ENCODE assay signal across 8 mouse cellular contexts in the genomic region with DNA sequence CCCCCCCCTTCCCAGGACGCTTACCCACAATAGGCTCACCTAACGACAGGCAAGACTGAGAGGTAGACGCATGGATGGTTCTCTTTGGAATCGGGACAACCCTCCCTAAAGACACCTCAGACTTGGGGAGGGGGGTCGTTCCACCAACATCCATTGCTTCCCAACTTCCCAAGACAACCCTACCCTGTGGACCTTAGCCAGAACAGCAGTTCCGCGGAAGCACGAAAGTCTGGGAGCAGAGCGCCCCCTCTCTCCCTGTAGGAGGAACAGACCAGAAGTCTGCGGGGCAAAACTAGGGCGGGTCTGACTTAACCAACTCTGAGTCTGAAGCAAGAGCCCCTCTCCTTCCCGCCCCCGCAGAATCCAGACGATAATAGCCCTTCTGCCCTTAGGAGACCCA. TPM values are rescaled to one million over a fixed set of nuclear protein-coding genes. Genes with fewer than 3 reads are reported as not detected.
A peak's percentile ranks its signal among the peaks of the same experiment; 100 is the strongest.
DNase-seq lines count a peak whose midpoint lies in the region; ATAC-seq and TF ChIP-seq lines count a peak whose summit lies in the region.

No protein-coding gene starts in this region.

- DNase-seq in cerebellum, adult 18-20 months: peak; percentile 26 to 28
- DNase-seq in cerebellum, adult 9-11 months: no peak
- peak; percentile 31 for DNase-seq in urinary bladder, adult 2 months (ENCODE audit: low spot score)
- DNase-seq in urinary bladder, postnatal 4 days (ENCODE audit: low spot score in 2 of 2): no peak
- DNase-seq in heart, postnatal 0 days (ENCODE audit: low spot score): peak; percentile 47
- peak; percentile 41 to 43 for DNase-seq in left cerebral cortex, postnatal 36 days (ENCODE audit: low spot score in 2 of 2)

- H3K9me3 ChIP-seq in heart, postnatal 0 days (replicated peaks; ENCODE audit: control insufficient read depth, low read length): no peaks in the 10 kb centered on the region
- H3K9me3 ChIP-seq in neural tube, embryonic 15.5 days (replicated peaks): no peaks in the 10 kb centered on the region

- TF ChIP-seq EP300 in heart, postnatal 0 days (IDR thresholded peaks at IDR 0.05; ENCODE audit: low read depth): no peak

- H3K4me2 ChIP-seq in heart, postnatal 0 days (ENCODE audit: low read depth, low read length): no peak overlapping the region
- peak overlapping the region; percentile 26 for H3K4me2 ChIP-seq in neural tube, embryonic 15.5 days

- no peak for ATAC-seq in heart, postnatal 0 days (ENCODE audit: insufficient read depth, low read depth)
- ATAC-seq in neural tube, embryonic 15.5 days (ENCODE audit: low FRiP score): no peak
- ATAC-seq in megakaryocyte, adult 5-6 weeks (ENCODE audit: poor library complexity, severe bottlenecking): no peak

- H3K4me3 ChIP-seq in heart, postnatal 0 days (ENCODE audit: low read depth, low read length): no peak overlapping the region
- no peak overlapping the region for H3K4me3 ChIP-seq in neural tube, embryonic 15.5 days (replicated peaks)

- H3K27me3 ChIP-seq in heart, postnatal 0 days (ENCODE audit: control insufficient read depth, insufficient read depth, low read length): peaks cover 65% of the 10 kb centered on the region
- peaks cover 52% of the 10 kb centered on the region for H3K27me3 ChIP-seq in neural tube, embryonic 15.5 days (replicated peaks)

- 0 out of 2 replicates have a peak, but pooled peaks cover 7% of the 10 kb centered on the region for H3K4me1 ChIP-seq in heart, postnatal 0 days (ENCODE audit: control insufficient read depth, insufficient read depth)
- peaks cover 52% of the 10 kb centered on the region for H3K4me1 ChIP-seq in neural tube, embryonic 15.5 days

- 7% methylated on average over 14 of the region's 14 CpGs for WGBS in heart, postnatal 0 days
- WGBS in neural tube, embryonic 15.5 days: 5% methylated on average over 14 of the region's 14 CpGs

- H3K36me3 ChIP-seq in heart, postnatal 0 days (replicated peaks; ENCODE audit: control insufficient read depth, insufficient read depth, low read length): no peaks in the 10 kb centered on the region
- H3K36me3 ChIP-seq in neural tube, embryonic 15.5 days: no peaks in the 10 kb centered on the region

- no peak overlapping the region for H3K9ac ChIP-seq in heart, postnatal 0 days (replicated peaks; ENCODE audit: low read depth, low read length)
- H3K9ac ChIP-seq in neural tube, embryonic 15.5 days (replicated peaks): no peak overlapping the region

- H3K27ac ChIP-seq in heart, postnatal 0 days (ENCODE audit: low read depth): no peak overlapping the region
- no peak overlapping the region for H3K27ac ChIP-seq in neural tube, embryonic 15.5 days (replicated peaks)

- peak; percentile 71 for TF ChIP-seq CTCF in heart, postnatal 0 days (IDR thresholded peaks at IDR 0.05; ENCODE audit: low read depth)

- intact Hi-C loops in left cerebral cortex, postnatal 36 days (cut with DNase I): loop anchor here (1.0 to 10.0 kb wide), 3 partner anchors 166 to 659 kb away; no protein-coding TSS in a partner anchor

RNA-seq across cellular contexts. Expression of a gene that starts 1.5 kb away (rescaled TPM):
- 4.3 and 5.1 TPM in 2 replicates for polyA plus RNA-seq in urinary bladder, adult 2 months (2012; rRNA removed)
- 1.2 and 1.7 TPM in 2 replicates for total RNA-seq in heart, postnatal 0 days (2014; rRNA removed; ENCODE audit: low replicate concordance)
- 0.36 and 0.45 TPM in 2 replicates for polyA plus RNA-seq in heart, postnatal 0 days (2015; fragmentation: Nextera tagmentation; extraction: Ambion mirVana)
- total RNA-seq in left cerebral cortex, postnatal 36 days (2021): 1 to 10 TPM; 4.7 to 5.6 TPM
- 2.1 and 2.4 TPM in 2 replicates for polyA plus RNA-seq in neural tube, embryonic 15.5 days (2015; fragmentation: Nextera tagmentation; extraction: Ambion mirVana)
- not detected in 2 replicates for total RNA-seq in megakaryocyte, adult 5-6 weeks (2015)
- total RNA-seq in megakaryocyte, adult 5-6 weeks (2017): not detected in 2 replicates

Comparison
In these comparisons a context has a peak if more than half of its experiments do, and no peak if none do; other contexts are left out.
1. DNase-seq: peak in cerebellum, adult 18-20 months (2 of 2), urinary bladder, adult 2 months (single experiment), heart, postnatal 0 days (single experiment) and left cerebral cortex, postnatal 36 days (2 of 2); none in cerebellum, adult 9-11 months (single experiment) and urinary bladder, postnatal 4 days (0 of 2).